Mouse (Mus musculus) c-Kit-positive CD71-positive TER-119-positive erythroid progenitor cells, embryonic 14.5 days (primary cell): ENCODE results near the gene Cops3.

ENCODE experiments used
- DNase-seq: peaks from one replicate; pipeline ENCODE4 v3.0.0-alpha.2; 2013; ENCODE audit warnings: low spot score

The Cops3 gene

GRCm38 (mm10) chr11:59778181-59778873, 61.3 kb downstream of the Cops3 start:
- peak; percentile 84 for DNase-seq

GRCm38 (mm10) chr11:59777259-59777658, 62.4 kb downstream of the Cops3 start:
- DNase-seq = no peak

GRCm38 (mm10) chr11:59775435-59776148, 64.0 kb downstream of the Cops3 start:
- DNase-seq = no peak

DNA sequence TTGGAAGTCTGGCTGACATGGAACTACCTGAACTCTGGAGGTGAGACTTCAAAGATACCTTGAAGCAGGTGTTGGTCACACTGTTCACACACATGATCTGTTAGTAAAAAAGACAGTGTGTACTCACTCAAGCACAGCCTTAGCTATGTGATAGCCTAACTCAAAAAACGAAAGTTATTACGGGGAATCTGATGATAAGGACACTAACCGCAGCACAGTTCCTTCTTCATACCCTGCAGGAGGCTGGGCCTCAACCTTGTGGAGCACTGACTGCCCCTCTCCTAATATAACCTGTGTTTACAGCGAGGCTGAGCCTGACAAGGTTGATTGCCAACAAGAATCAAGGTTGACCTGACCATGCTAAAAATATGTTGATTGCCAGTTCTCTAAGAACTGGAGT, 65.1 kb downstream of the Cops3 start:
- DNase-seq = no peak

DNA sequence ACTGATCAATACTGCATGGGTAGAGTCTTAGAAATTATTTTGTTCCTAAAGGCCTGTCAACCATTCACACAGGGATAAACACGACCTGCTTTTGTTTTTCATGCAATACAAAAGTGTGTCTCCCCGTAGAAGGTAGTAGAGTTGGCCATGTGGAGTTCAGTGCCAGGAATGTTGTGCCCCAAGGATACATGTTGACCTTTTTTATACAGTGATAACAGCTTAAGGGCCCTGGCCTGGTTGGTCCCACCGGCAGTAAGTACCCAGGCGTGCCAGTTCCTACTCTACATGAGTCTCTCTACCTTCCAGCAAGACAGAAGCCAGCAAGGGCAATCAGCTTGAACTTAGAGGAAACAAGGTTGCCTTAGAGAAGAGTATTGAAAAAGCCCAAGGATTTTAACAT, 66.7 kb downstream of the Cops3 start:
- DNase-seq = no peak

GRCm38 (mm10) chr11:59772291-59772690, 67.3 kb downstream of the Cops3 start:
- DNase-seq = no peak

- no peak for DNase-seq
Observed at GRCm38 (mm10) chr11:59770753-59771152, 68.9 kb downstream of the Cops3 start.

- no peak for DNase-seq
Observed at GRCm38 (mm10) chr11:59769738-59770137, 69.9 kb downstream of the Cops3 start.

DNA sequence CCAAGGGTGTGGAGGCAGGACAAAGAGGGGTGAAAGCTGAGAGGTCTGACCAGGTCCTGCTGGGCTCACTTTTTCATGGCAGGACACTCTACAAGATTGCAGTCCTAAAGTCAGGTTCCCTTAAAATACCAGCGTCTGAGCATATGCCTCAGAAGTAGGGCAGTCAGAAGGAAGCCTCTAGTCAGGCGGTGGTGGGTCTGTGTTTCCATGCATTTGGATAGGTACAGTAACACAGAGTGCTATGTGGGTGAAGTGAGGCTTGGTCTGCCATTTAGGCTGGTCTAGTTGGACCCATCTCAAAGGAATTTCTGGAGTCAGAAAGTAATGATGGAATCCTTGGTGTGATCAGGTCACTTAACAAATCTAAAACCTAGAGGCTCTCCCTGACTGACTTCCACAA, 70.3 kb downstream of the Cops3 start:
- DNase-seq = no peak
